Mouse (Mus musculus) liver (tissue): ENCODE data around the gene Nrros.
"Not testable (repeated sequence)": the region's sequence is repeated elsewhere in the genome, so short reads cannot be mapped to it uniquely, and the experiment has no call there.

Source experiments
- DNase-seq: peaks from one replicate; pipeline ENCODE4 v3.0.0-alpha.2; 2020; ENCODE audit warnings: mixed read lengths

Gene Nrros

DNA sequence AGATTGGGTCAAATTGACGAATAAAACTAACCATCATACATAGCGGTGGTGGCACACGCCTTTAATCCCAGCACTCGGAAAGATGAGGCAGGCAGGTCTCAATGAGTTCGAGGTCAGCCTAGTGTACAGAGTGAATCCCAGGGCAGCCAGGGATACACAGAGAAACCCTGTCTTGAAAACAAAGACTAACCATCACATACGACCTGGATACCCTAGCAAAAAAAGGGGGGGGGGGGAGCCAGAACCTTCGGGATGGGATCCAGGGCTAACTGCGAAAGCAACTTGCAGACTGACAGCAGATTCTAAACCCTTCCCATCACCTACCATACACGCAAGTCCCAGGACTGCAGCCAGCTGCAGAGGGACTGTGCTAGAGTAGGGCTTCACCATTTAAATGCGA, 51.0 kb downstream of the Nrros start:
- DNase-seq = no peak

DNA sequence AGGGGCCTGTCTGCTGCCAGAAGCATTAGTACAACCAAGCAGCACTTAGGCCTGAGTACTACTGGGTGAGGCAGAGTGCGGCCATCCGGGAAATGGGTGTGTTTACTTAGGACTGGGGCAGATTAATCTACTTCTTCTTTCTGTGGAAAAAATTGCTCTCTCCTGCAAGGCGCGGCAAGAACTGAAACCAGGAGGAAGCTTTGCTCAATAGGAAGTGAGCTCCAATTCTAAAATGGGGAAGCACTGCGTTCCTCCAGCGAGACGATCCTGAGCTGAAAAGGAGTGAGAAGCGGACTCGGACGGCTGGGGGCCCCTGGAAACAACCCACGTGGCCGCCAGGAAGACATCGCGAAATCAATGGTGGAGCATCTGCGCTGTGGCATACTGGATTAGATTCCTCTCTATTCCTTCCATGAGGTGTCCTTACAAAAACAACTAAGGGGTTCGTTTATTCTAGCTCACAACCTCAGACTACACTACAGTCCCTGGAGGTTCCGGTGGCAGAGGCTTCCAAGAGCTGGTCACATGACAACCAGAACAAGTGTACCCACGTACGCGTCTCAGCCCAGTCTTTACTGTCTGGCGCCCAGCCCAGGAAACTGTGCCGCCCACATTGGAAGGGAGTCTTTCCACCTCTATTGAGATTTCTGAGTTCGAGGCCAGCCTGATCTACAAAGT, 51.7 kb downstream of the Nrros start:
- DNase-seq = peak; percentile 50

DNA sequence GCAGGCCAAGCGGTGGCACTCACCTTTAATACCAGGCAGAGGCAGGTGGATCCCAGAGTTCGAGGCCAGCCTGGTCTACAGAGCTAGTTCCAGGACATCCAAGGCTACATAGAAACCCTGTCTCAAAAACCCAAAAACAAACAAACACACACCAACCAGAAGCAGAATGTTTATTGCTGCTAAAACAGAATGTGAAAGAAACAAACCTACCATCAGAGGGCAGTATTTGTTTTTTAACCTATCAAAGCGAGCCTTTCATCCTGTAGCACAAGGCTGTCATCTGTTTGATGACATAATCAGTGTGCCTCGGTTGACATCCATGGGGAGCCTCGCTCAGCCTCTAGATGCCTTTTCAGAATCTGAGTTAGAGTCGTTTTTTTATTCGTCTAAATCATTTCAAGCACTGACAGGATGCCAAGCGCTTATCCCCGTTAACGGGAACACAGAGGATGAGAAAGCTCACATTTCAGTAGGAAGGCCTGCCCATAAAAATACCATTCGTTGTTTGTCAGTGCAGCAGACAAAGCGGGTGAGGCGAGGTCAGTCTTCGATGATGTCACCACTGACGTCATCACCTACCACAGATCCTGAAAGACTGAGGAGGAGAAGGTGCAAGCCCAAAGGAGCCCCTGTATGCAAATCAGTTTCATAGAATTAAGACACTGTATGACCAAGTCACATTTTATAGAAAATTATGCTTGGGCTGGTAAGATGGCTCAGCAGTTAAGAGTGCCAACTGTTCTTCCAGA, 54.3 kb downstream of the Nrros start:
- no peak for DNase-seq

DNA sequence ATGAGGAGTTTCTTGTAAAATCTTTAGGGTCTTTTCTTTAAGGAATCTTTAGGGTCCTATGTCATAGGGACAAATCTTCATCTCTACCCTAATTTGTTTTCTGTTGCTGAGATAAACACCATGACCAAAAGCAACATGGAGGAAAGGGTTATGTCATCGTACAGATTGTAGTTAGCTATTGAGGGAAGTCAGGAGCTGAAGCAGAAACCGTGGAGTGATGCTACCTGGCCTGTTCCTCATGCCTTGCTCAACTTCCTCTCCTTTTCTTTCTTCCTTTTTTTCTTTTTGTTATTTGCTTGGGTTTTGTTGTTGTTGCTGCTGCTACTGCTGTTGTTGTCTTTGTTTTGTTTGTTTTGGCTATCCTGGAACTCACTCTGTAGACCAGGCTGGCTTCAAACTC, 56.8 kb downstream of the Nrros start:
- no peak for DNase-seq

DNA sequence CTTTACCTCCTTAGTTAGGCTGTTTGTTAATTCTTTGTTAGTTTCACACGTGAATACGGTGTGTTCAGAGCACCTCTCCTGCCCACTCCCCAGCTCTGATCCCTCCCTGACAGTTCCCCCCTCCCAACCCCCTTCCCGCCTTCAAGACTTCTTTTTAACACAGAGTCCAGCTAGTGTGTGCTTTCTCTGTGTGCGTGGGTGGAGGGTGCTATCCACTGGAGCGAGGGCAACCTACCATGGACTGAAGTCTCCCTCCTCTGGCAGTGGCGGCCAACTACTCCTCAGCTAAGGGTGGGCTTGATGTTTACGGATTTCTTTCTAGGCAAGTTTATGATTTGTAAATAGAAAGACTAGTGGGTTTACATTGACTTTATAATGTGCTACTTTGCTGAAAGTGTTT, 57.2 kb downstream of the Nrros start:
- no peak for DNase-seq

DNA sequence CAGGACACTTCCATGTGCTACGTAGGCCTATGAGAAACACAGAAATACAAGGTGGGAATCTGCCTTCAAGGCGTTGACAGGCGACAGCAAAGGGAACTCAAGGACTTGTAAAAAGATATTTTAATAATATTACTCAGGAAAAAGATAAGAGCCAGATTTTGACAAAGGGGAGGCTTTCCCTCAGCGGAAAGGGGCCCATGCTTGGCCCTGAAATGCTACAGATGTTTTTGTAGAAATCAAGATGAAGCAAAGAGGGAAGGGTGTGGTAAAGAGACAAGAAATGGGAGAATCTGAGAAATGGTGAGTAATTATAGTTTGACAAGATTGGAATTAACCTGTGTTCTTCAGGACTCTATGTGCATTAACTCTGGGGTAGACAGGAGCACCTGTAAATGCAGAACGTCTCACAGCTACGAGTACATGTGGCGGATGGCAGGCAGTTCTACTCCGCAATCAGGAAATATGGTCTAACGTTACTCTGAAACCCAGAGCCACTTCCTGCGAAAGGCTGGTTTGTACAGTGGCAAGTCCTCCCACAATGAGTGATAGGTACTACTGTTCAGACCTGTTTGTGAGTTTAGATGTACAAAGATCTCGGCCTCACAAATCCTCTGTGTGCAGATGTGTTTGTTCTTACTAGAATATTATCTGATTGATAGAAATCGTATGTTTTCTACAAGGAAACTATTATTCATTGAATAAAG, 57.9 kb downstream of the Nrros start:
- DNase-seq = no peak

DNA sequence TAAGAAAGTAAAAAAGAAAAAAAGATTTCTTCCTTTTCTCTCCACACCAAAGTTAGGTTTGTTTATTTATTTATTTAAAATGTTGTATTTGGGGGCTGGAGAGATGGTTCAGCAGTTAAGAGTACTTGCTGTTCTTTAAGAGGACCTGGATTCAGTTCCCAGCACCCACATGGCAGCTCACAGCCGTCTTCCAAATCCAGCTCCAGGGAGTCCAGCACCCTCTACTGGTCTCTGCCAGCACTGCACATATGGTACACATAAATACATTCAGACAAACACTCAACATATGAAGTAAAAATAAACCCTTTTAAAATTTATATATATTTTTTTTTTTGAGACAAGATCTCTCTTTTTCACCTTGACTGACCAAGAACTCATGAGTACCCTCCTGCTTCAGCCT, 59.7 kb downstream of the Nrros start:
- no peak for DNase-seq

DNA sequence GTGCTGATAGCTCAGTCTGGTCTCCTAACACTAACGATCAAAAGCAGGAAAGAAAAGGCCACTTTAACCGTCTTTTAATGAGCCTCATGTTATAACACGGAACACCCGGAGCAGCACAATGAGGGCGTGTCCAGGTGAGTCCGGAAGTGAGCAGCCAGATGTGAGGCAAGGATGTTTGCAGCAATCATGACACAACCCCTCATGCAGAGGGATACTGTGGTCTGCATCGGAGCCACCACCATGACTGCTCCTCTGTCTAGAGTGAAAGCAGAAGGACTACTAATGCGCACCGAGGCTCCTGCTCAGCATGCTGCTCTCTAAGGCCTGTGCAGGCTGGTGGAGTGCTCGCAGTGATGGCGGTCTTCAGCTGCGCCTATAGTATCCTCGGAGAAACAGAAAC, 63.1 kb downstream of the Nrros start:
- no peak for DNase-seq

DNA sequence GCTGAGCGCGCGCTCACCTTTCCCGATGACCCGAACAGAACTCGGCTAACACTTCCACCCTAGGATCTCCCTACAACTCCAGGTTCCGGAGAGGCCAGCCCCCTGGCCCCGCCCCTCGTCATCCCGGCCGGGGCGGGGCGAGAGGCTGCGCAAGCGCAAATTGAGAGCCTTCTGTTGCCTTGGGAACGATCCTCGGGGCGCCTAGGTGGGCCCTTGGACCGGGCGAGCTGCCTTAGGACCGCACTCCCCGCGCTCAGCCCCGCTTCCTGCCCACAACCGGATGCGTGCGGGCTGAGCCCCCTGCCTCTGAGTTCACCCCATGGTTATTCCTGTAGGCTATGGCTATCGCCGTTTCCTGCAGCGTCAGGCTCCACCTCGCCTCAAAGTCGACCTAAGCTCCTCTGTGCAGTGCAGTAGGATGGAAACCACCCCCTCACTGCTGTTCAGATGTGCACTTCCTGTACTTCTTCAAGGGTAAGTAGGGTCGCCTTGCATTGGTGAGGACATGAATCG, 65.7 kb downstream of the Nrros start, which contains the start of the genes Pigx and Cep19:
Pigx (minus strand) TSS at position 103 of the 513 bp plus-strand sequence.
Cep19 (plus strand) TSS at position 163 of the 513 bp plus-strand sequence.
- peak; percentile 92 for DNase-seq

DNA sequence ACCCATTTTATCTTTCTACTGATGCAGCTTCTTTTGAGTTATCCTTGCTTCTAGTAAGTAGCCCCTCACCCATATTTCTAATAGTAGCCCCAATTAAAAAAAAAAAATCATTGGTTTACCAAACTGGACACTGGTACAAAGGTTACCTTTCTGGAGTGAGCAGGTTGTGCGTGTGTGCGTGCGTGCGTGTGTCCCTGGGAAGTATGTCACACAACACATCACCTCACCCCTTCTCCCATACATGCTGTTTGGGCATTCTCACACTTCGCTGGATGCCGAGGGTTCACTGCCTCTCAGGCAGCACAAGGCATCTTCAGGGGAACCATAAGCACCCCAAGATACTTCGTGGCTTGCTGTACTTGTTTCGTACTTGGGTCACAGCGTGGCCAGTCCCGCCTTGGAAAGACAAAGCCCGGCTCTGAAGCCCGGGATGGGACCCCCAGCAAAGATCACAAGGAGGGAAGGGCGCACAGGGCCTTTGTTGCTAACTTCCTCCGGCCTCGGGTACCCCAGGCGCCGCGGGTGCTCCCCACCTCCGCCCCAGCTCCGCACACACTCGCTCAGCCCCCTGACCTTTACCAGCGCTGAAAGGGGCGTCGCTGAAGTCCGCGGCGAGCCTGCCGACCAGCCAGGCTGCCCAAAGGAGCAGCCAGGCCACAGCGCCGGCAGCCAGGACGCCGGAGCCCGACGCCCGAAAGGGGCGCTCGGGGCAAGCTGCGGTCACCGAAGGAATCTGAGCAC, 66.3 kb downstream of the Nrros start:
- DNase-seq = no peak

DNA sequence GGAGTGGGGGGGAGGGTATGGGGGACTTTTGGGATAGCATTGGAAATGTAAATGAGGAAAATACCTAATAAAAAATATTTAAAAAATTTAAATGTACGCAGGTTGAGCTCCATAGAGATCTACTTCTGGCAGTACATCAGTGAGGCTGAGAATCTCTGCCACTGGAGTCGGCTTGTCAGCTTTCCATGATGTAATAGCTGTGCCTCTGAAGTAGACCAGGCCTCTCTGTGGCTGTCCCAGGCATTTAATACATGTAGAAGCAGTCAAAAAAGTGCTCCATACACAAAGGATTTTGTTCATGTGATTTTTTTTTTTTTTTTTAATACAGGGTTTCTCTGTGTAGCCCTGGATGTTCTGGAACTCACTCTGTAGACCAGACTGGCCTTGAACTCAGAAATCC, 67.6 kb downstream of the Nrros start:
- not testable (repeated sequence) for DNase-seq
